Mouse (Mus musculus) urinary bladder, postnatal 4 days (tissue): ENCODE measurements around the gene Peli1.

Source experiments
- DNase-seq, 2 experiments: peaks; one replicate each; pipeline ENCODE4 v3.0.0; 2021 to 2022; ENCODE audit warnings: low spot score in 2 of 2

Peli1 gene

GRCm38 (mm10) chr11:21194851-21195250, 103.8 kb downstream of the Peli1 start:
- no peak for DNase-seq
